Mouse (Mus musculus): ENCODE results near the gene Sfxn4. TPM values are rescaled to one million over a fixed set of nuclear protein-coding genes. Genes with fewer than 3 reads are reported as not detected.
A peak's percentile ranks its signal among the peaks of the same experiment; 100 is the strongest.

The Sfxn4 gene
- total and polyA plus RNA-seq, 2 experiments = 0.11 to 0.55 TPM

DNA sequence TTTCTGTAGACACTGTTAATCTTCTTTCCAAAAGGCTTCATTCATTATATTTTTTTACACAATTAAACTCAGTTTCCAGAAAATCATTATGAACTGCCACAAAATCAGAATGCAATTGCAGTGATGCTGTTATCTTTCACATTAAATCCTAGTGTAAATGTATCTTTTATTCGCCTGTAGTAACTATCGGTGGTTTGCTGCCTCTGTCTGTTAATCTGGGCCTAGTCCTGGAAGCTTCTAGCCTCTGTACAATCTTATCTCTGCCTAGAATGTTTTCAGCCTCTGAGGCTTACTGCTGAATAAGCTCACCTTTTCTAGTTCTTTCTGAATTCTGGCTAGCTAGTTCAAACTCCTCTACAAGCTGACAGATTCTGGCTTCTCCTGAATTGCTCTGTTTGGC lies 51.4 kb downstream of the Sfxn4 start:
- Histone ChIP-seq H3K27me3 (ENCODE audit: control insufficient read depth, insufficient read depth, low read length) (no peaks in the 10 kb centered on the region), H3K36me3 (ENCODE audit: control insufficient read depth, insufficient read depth, low read length) (peaks cover 4% of the 10 kb centered on the region; the same call in 1 of the 2 replicates), H3K27ac (replicated peaks; ENCODE audit: insufficient read depth, low read depth, low read length) (no peak overlapping the region), H3K4me3 (ENCODE audit: insufficient read depth, low read depth, low read length) (no peak overlapping the region), H3K9ac (ENCODE audit: low read depth, low read length) (no peak overlapping the region), H3K4me1 (ENCODE audit: control insufficient read depth, insufficient read depth, low read length) (peaks cover 3% of the 10 kb centered on the region; the same call in 1 of the 2 replicates), H3K79me2 (ENCODE audit: control insufficient read depth, insufficient read depth, low read length) (0 out of 2 replicates have a peak, but pooled peaks cover 3% of the 10 kb centered on the region)
- 99% methylated on average over 2 of the region's 2 CpGs for WGBS
- no peak for DNase-seq (ENCODE audit: extremely low read depth, low read depth, low spot score)
- TF ChIP-seq POLR2A (IDR thresholded peaks at IDR 0.05; ENCODE audit: extremely low read depth, insufficient read depth, low read length) (no peak), CTCF (IDR thresholded peaks at IDR 0.05; ENCODE audit: low read depth, low read length) (no peak)

DNA sequence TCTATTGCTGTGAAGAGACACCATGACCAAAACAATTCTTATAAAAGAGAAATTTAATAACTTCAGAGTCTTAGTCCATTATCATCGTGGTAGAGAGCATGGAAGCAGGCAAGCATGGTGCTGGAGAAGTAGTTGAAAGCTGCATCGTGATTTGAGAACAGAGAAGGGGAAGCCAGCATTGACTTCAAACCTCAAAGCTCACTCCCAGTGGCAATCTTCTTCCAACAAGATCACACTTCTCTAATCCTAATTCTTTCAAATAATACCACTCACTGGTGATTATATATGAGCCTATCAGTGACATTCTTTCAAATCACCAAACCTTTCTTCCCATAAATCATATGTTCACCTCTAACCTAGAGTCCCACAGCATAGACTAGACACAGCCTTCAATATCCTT lies 56.4 kb downstream of the Sfxn4 start:
- 69% methylated on average over 2 of the region's 2 CpGs for WGBS
- TF ChIP-seq CTCF (IDR thresholded peaks at IDR 0.05; ENCODE audit: low read depth, low read length) (no peak), POLR2A (IDR thresholded peaks at IDR 0.05; ENCODE audit: extremely low read depth, insufficient read depth, low read length) (no peak)
- Histone ChIP-seq H3K36me3 (ENCODE audit: control insufficient read depth, insufficient read depth, low read length) (no peaks in the 10 kb centered on the region), H3K9ac (ENCODE audit: low read depth, low read length) (no peak overlapping the region), H3K4me1 (ENCODE audit: control insufficient read depth, insufficient read depth, low read length) (no peaks in the 10 kb centered on the region), H3K27me3 (ENCODE audit: control insufficient read depth, insufficient read depth, low read length) (no peaks in the 10 kb centered on the region), H3K79me2 (ENCODE audit: control insufficient read depth, insufficient read depth, low read length) (no peaks in the 10 kb centered on the region), H3K27ac (replicated peaks; ENCODE audit: insufficient read depth, low read depth, low read length) (no peak overlapping the region), H3K4me3 (ENCODE audit: insufficient read depth, low read depth, low read length) (no peak overlapping the region)
- no peak for DNase-seq (ENCODE audit: extremely low read depth, low read depth, low spot score)

GRCm38 (mm10) chr19:60799867-60800569 lies 61.3 kb downstream of the Sfxn4 start:
- Histone ChIP-seq H3K79me2 (ENCODE audit: control insufficient read depth, insufficient read depth, low read length) (no peaks in the 10 kb centered on the region), H3K27ac (replicated peaks; ENCODE audit: insufficient read depth, low read depth, low read length) (no peak overlapping the region), H3K4me3 (ENCODE audit: insufficient read depth, low read depth, low read length) (no peak overlapping the region), H3K27me3 (ENCODE audit: control insufficient read depth, insufficient read depth, low read length) (no peaks in the 10 kb centered on the region), H3K4me1 (ENCODE audit: control insufficient read depth, insufficient read depth, low read length) (peaks cover 1% of the 10 kb centered on the region; the same call in 1 of the 2 replicates), H3K9ac (ENCODE audit: low read depth, low read length) (no peak overlapping the region), H3K36me3 (ENCODE audit: control insufficient read depth, insufficient read depth, low read length) (no peaks in the 10 kb centered on the region)
- DNase-seq (ENCODE audit: extremely low read depth, low read depth, low spot score) = no peak
- 80% methylated on average over 7 of the region's 7 CpGs for WGBS
- no peak for TF ChIP-seq CTCF (IDR thresholded peaks at IDR 0.05; ENCODE audit: low read depth, low read length)
- TF ChIP-seq POLR2A (IDR thresholded peaks at IDR 0.05; ENCODE audit: extremely low read depth, insufficient read depth, low read length) = no peak

DNA sequence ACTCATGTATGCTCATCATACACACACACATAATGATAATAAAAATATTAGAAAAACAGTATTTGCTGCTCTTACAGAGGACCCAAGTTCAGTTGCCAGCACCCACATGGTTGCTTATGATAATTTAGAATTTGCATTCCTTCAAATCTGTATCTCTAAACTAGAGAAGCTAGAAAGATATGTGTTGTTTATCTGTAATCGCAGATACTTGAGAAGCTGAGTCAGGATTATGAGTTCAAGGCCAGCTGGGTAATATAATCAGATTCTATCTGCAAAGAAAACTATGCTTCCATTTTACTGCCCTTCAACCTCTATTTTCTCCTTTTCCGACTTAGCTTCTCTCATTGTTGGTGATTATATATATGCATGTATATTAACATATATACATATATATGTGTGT lies 63.9 kb downstream of the Sfxn4 start:
- Histone ChIP-seq H3K4me3 (ENCODE audit: insufficient read depth, low read depth, low read length) (no peak overlapping the region), H3K79me2 (ENCODE audit: control insufficient read depth, insufficient read depth, low read length) (no peaks in the 10 kb centered on the region), H3K27ac (replicated peaks; ENCODE audit: insufficient read depth, low read depth, low read length) (no peak overlapping the region), H3K36me3 (ENCODE audit: control insufficient read depth, insufficient read depth, low read length) (no peaks in the 10 kb centered on the region), H3K27me3 (ENCODE audit: control insufficient read depth, insufficient read depth, low read length) (no peaks in the 10 kb centered on the region), H3K4me1 (ENCODE audit: control insufficient read depth, insufficient read depth, low read length) (peaks cover 1% of the 10 kb centered on the region; the same call in 1 of the 2 replicates), H3K9ac (ENCODE audit: low read depth, low read length) (no peak overlapping the region)
- TF ChIP-seq POLR2A (IDR thresholded peaks at IDR 0.05; ENCODE audit: extremely low read depth, insufficient read depth, low read length) (no peak), CTCF (IDR thresholded peaks at IDR 0.05; ENCODE audit: low read depth, low read length) (no peak)
- 99% methylated on average over 2 of the region's 2 CpGs for WGBS
- DNase-seq (ENCODE audit: extremely low read depth, low read depth, low spot score) = no peak

DNA sequence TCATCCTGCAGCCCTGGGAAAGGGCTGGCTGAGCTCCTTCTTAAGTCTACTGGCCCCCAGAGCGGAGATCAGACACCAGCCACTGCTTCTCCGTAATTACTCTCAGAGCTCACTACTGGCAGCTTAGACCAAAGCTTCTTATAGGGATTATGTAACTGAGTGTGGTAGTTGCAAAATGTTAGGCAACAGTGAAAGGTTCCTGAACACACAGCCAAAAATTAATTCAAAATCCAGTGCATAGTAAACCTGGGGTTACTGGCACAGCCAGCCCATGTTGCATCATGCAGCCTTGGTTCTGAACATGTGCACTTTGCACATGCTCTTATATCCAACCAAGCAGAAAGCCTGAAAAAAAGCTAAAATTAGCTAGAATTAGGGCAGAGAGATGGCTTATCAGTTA lies 66.0 kb downstream of the Sfxn4 start:
- Histone ChIP-seq H3K36me3 (ENCODE audit: control insufficient read depth, insufficient read depth, low read length) (no peaks in the 10 kb centered on the region), H3K27ac (replicated peaks; ENCODE audit: insufficient read depth, low read depth, low read length) (peak overlapping the region; percentile 84), H3K4me1 (ENCODE audit: control insufficient read depth, insufficient read depth, low read length) (peaks cover 5% of the 10 kb centered on the region; the same call in 1 of the 2 replicates), H3K79me2 (ENCODE audit: control insufficient read depth, insufficient read depth, low read length) (peaks cover under 1% of the 10 kb centered on the region), H3K9ac (ENCODE audit: low read depth, low read length) (0 out of 2 replicates have a peak overlapping the region, but pooled peaks have one; percentile 58), H3K27me3 (ENCODE audit: control insufficient read depth, insufficient read depth, low read length) (no peaks in the 10 kb centered on the region), H3K4me3 (ENCODE audit: insufficient read depth, low read depth, low read length) (no peak overlapping the region)
- no peak for TF ChIP-seq POLR2A (IDR thresholded peaks at IDR 0.05; ENCODE audit: extremely low read depth, insufficient read depth, low read length)
- TF ChIP-seq CTCF (IDR thresholded peaks at IDR 0.05; ENCODE audit: low read depth, low read length) = no peak
- DNase-seq (ENCODE audit: extremely low read depth, low read depth, low spot score) = peak; percentile 99
- WGBS = 21% methylated on average over 2 of the region's 2 CpGs

GRCm38 (mm10) chr19:60793170-60793707 lies 68.0 kb downstream of the Sfxn4 start:
- TF ChIP-seq POLR2A (IDR thresholded peaks at IDR 0.05; ENCODE audit: extremely low read depth, insufficient read depth, low read length) (no peak), CTCF (IDR thresholded peaks at IDR 0.05; ENCODE audit: low read depth, low read length) (no peak)
- no peaks in the 10 kb centered on the region for H3K36me3 ChIP-seq (ENCODE audit: control insufficient read depth, insufficient read depth, low read length)
- H3K4me1 ChIP-seq (ENCODE audit: control insufficient read depth, insufficient read depth, low read length) = peaks cover 6% of the 10 kb centered on the region
- WGBS = 87% methylated on average over 2 of the region's 2 CpGs
- no peak overlapping the region for H3K27ac ChIP-seq (replicated peaks; ENCODE audit: insufficient read depth, low read depth, low read length)
- H3K79me2 ChIP-seq (ENCODE audit: control insufficient read depth, insufficient read depth, low read length) = peaks cover 10% of the 10 kb centered on the region
- H3K9ac ChIP-seq (ENCODE audit: low read depth, low read length) = no peak overlapping the region
- no peak overlapping the region for H3K4me3 ChIP-seq (ENCODE audit: insufficient read depth, low read depth, low read length)
- DNase-seq (ENCODE audit: extremely low read depth, low read depth, low spot score) = no peak
- no peaks in the 10 kb centered on the region for H3K27me3 ChIP-seq (ENCODE audit: control insufficient read depth, insufficient read depth, low read length)

All from liver, adult 2 months (tissue).